Comparison of ENCODE assay signal across 20 mouse cellular contexts in the genomic region with DNA sequence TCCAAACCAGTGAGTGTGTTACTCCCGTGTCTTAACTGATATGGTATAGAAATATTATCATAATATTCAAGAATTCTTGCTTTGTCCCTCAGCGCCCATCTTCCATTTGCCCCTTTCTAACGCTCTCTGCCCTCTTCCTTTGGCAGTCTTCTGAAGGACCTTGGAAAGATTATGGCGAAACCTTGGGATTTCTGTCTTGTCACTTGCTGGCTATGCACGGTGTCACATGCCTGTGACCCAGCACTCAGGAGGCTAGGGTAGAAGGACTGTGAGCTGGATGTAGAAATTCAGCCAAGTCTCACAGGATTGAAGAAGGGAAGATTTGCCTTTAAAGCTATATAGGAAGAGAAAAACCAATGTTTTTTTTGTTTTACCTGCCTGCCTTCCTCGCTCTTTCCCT.
DNase-seq lines count a peak whose midpoint lies in the region; ATAC-seq lines count a peak whose summit lies in the region.
"Had no signal": no experiment of that assay in that cellular context is flagged by ENCODE, and none has a peak within 500 bp of the region (broad histone marks: within the 10 kb centered on the region; RNA-seq: fewer than 3 reads in every experiment).

No protein-coding gene starts in this region.

- intact Hi-C loops in heart, postnatal 36 days (cut with DNase I), result no loop called here

- H3K79me2 ChIP-seq in macrophage (ENCODE audit: inconsistent target), result no peaks in the 10 kb centered on the region

- ATAC-seq in heart, embryonic 12.5 days (ENCODE audit: insufficient number of reproducible peaks, low FRiP score), result no peak
- no peak for ATAC-seq in hindbrain, embryonic 11.5 days (ENCODE audit: low FRiP score)
- ATAC-seq: forebrain, embryonic 16.5 days; intestine, postnatal 0 days had no signal

- no peak overlapping the region for H3K4me2 ChIP-seq in heart, embryonic 12.5 days
- no peak overlapping the region for H3K4me2 ChIP-seq in hindbrain, embryonic 11.5 days (replicated peaks; ENCODE audit: low read depth, low read length)
- H3K4me2 ChIP-seq: hindbrain, embryonic 12.5 days; midbrain, embryonic 11.5 days had no signal

- WGBS in heart, embryonic 12.5 days, result 84% methylated on average over 6 of the region's 6 CpGs
- 88% methylated on average over 6 of the region's 6 CpGs for WGBS in macrophage (ENCODE audit: missing documents)
- WGBS in hindbrain, embryonic 11.5 days, result 94% methylated on average over 6 of the region's 6 CpGs

- H3K4me1 ChIP-seq in heart, embryonic 12.5 days (replicated peaks), result peaks cover 23% of the 10 kb centered on the region
- H3K4me1 ChIP-seq in hindbrain, embryonic 11.5 days (replicated peaks; ENCODE audit: control insufficient read depth, insufficient read depth, low read length), result no peaks in the 10 kb centered on the region
- H3K4me1 ChIP-seq: hindbrain, embryonic 12.5 days had no signal

- H3K9ac ChIP-seq in heart, embryonic 12.5 days, result no peak overlapping the region
- H3K9ac ChIP-seq in hindbrain, embryonic 11.5 days (ENCODE audit: low read depth, low read length), result no peak overlapping the region
- H3K9ac ChIP-seq: hindbrain, embryonic 12.5 days had no signal

- peaks cover 26% of the 10 kb centered on the region for H3K36me3 ChIP-seq in heart, embryonic 12.5 days
- H3K36me3 ChIP-seq in macrophage (ENCODE audit: inconsistent target), result no peaks in the 10 kb centered on the region
- H3K36me3 ChIP-seq in hindbrain, embryonic 11.5 days (ENCODE audit: control insufficient read depth, insufficient read depth, low read length), result no peaks in the 10 kb centered on the region

- H3K27ac ChIP-seq in heart, embryonic 12.5 days (ENCODE audit: poor library complexity, severe bottlenecking), result peak overlapping the region; percentile 47
- H3K27ac ChIP-seq in macrophage, result peak overlapping the region; percentile 76
- no peak overlapping the region for H3K27ac ChIP-seq in hindbrain, embryonic 11.5 days (ENCODE audit: low read depth, low read length)
- H3K27ac ChIP-seq: embryonic facial prominence, embryonic 10.5 days; forebrain, embryonic 10.5 days; hindbrain, embryonic 12.5 days had no signal

- H3K4me3 ChIP-seq in heart, embryonic 12.5 days, result no peak overlapping the region
- no peak overlapping the region for H3K4me3 ChIP-seq in macrophage (ENCODE audit: inconsistent target)
- H3K4me3 ChIP-seq in hindbrain, embryonic 11.5 days (ENCODE audit: low read depth, low read length), result no peak overlapping the region
- H3K4me3 ChIP-seq: embryonic facial prominence, embryonic 10.5 days; forebrain, embryonic 10.5 days; hindbrain, embryonic 12.5 days had no signal

- H3K9me3 ChIP-seq in heart, embryonic 12.5 days (replicated peaks), result no peaks in the 10 kb centered on the region
- no peaks in the 10 kb centered on the region for H3K9me3 ChIP-seq in hindbrain, embryonic 11.5 days (ENCODE audit: control insufficient read depth, low read length)
- H3K9me3 ChIP-seq: embryonic facial prominence, embryonic 10.5 days; forebrain, embryonic 10.5 days; hindbrain, embryonic 12.5 days had no signal

- H3K27me3 ChIP-seq in heart, embryonic 12.5 days (replicated peaks), result no peaks in the 10 kb centered on the region
- H3K27me3 ChIP-seq in hindbrain, embryonic 11.5 days (ENCODE audit: control insufficient read depth, insufficient read depth, low read length), result no peaks in the 10 kb centered on the region
- H3K27me3 ChIP-seq: hindbrain, embryonic 12.5 days had no signal

- DNase-seq in adrenal gland, adult (ENCODE audit: inconsistent age in 2 of 2, low spot score in 1 of 2), result peak; percentile 64 to 88
- DNase-seq in adrenal gland, adult 18-20 months (ENCODE audit: low spot score in 2 of 2), result no peak
- DNase-seq in heart, postnatal 36 days, result no peak
- peak; percentile 62 for DNase-seq in adrenal gland, postnatal 14 days
- DNase-seq in hindbrain, embryonic 11.5 days (ENCODE audit: low spot score), result no peak
- DNase-seq: cerebellum, adult 8-10 months; gastrocnemius, postnatal 25 days; kidney, postnatal 36 days; layer of hippocampus, postnatal 36 days; lung, postnatal 4 days; thymus, adult 18-20 months; thymus, postnatal 36 days had no signal

Comparison
In these comparisons a context has a peak if more than half of its experiments do, and no peak if none do; other contexts are left out.
1. DNase-seq: peak in adrenal gland, adult (2 of 2) and adrenal gland, postnatal 14 days (single experiment); none in adrenal gland, adult 18-20 months (0 of 2), heart, postnatal 36 days (0 of 2) and hindbrain, embryonic 11.5 days (single experiment).